Mouse (Mus musculus): ENCODE results near the gene Mc1r. TPM values are rescaled to one million over a fixed set of nuclear protein-coding genes. Genes with fewer than 3 reads are reported as not detected.

Gene Mc1r
- 0.28 and 0.56 TPM in 2 replicates for polyA plus RNA-seq (2015; fragmentation: Nextera tagmentation; extraction: Ambion mirVana)

DNA sequence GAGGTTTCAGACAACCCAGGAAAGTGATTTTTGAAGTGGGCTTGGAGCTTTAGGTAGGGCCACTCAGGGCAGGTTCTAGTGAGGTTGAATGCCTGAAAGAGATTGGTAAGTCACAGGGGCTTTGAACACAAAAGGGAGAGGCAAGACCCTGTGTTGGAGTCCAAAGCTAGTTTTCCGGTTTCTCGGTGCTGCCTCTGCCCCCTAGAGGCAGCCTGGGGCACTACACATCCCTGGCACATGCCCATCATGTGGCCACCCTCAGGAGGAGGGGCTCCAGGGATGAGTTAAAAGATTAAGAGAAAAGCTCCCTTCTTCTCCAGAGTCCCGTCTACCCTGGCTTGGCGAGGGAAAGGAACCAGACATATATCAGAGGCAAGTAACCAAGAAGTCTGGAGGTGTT is at the start of gene Mc1r:
TSS of gene Mc1r (plus strand) at position 322 of the 400 bp plus-strand sequence.
- peak; percentile 85 for DNase-seq (ENCODE audit: low spot score)

DNA sequence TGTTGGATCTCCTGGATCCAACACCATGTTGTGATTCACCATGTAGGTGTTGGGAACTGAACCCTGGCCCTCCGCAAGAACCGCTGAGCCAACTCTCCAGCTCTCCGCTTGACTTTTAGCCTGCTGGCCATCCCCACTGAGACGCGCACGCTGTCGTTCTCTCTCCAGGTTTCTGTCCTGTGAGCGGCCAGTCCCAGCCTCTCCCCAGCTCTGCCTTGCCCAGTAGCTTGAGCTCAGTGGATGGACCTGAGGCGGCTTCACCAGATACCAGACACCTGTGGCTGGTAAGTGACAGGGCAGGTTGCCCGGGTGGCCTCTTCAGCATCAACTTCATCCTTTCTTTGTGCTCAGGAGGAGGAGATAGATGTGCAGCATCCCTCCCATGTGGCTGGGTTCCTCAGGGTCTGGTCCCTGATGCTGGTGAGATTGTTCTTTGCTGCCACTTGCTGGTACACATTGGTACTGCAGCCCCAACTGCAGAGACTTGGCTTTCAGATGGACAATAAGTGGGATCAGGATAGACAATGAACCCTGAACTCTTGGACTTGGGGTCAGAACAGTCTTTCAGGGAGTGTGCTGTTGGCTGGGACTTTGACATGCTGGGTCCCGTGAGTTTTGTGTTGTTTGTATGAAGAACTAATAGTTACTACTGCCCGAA is 45.7 kb upstream of the Mc1r start:
- peak; percentile 78 for DNase-seq (ENCODE audit: low spot score)

DNA sequence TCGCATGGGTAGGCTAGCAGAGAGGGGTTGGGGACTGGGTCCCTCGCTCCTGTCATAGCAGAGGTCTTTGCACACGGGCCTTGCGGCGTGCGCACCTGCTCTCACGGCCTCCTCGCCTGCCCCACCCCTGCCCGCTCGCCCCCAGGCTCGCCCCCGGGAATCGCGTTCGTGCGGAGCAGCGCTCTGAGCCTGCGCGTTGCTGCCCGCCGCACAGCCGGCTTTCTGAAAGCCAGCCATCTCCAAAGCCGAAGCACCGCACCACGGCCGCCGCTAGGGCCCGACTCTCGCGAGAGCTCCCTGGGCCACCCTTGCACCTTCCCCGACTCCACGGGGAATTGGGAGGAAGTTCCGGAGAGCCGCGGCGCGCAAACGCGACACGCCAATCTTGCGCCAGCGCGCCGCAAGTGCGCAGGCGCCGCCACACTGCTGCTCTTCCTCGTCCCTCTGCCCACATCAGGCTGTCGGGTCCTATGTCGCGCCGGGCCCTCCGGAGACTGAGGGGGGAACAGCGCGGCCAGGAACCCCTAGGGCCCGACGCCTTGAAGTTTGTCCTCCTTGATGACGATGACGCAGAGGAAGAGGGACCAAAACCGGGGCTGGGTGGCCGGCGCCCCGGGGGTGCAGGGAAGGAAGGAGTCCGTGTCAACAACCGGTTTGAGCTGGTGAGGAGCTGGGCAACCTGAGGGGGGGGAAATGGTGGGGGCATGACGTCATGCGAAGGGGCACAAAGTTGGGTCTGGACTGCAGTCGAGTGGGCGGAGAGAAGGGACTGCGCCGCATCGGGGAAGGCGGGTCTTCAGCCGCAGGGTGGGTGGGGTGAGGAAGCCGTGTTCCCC is 33.3 kb upstream of the Mc1r start, which contains the start of gene Tcf25:
TSS of gene Tcf25 (plus strand) at position 351 of the 836 bp plus-strand sequence.
- peak; percentile 96 for DNase-seq (ENCODE audit: low spot score)

DNA sequence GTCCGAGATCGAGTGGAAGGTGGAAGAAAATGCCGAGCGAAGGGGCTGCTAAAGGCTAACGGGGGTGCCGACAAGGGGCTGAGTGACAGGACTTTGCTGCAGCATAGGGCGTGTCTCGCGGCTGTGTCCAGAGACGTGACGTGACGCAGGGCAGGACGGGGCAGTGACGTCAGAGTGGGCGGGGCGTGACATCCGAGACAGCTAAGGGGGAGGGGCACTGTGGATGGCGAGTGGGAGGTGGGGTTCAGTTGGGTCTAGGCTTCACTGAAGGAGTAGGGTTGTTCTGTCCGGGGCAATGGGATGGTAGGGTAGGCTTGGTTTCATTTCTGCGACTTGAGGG is 32.7 kb upstream of the Mc1r start:
- DNase-seq (ENCODE audit: low spot score), result peak; percentile 88

DNA sequence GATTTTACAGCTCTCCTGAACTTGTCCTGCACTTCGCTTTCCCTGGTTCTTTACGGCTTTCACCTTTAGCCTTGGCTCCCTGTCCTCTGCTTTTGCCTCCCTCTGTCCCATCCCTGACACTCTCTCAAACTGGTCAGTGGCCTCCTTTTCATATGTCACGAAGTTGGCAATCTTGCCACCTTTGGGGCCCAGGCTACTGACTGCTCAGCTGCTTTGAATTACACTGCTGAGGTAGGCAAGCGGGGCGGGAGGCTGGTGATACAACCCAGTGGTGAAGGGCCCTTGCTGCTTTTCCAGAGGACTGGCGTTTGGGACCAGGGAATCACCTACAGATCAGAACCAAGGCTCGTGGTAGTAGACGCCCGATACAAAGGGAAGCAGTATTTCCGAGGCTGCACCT is 31.2 kb upstream of the Mc1r start:
- no peak for DNase-seq (ENCODE audit: low spot score)

DNA sequence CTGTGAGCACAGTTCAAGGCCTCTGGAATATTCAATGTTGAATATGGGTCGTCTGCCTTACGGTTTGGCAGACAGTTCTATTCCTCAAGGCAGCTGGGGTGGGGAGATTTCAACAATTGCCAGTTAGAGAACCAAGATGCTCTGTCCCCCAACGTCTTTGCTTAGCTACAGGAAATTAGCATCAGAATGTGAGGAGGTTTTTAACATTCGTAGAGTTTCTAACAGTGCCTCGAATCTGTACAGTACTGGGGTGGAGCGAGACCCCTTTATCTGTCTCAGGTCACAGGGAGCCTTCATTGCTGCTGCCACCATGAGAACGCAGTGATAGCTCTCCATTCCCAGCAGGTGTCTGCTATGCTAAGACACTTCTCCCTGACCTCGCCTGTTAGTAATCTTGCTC is 30.8 kb upstream of the Mc1r start:
- no peak for DNase-seq (ENCODE audit: low spot score)

DNA sequence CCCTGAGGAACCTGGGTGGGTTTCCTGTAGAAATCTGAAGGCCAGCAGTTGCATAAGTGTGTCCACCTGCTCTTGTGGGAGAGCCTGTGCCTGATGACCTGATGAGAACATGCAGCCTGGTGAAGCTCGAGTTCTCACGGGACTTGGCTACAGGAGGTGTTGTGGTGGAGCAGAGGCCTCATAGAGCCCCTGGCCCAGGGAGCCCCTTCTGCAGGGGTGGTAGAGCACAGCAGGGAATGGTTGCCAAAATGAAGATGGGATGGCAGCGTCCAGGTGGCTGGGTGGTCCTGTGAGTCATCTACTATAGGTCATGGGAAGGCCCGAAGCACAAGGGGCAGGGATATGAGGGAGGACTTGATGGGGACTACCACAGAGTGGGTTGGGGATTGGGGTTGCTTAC is 25.2 kb upstream of the Mc1r start:
- no peak for DNase-seq (ENCODE audit: low spot score)

DNA sequence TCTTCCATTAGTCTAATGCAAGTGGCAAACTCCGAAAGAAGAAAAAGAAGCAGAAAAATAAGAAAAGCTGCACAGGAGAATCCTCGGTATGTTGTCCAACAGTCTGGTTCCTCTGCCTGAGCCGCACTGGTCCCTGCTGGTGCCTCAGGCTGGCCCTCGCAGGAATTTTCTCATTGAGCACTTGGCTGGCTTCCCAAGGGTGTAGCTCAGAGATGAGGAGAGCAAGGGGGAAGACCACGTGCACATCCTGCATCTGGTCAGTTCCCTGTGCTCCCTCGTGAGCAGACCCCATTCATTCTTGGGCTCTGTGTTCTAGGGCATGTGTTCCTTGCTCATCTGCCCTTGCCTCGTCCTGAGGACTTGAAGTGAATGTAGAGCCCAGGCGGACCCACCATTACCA is 24.4 kb upstream of the Mc1r start:
- DNase-seq (ENCODE audit: low spot score), result no peak

DNA sequence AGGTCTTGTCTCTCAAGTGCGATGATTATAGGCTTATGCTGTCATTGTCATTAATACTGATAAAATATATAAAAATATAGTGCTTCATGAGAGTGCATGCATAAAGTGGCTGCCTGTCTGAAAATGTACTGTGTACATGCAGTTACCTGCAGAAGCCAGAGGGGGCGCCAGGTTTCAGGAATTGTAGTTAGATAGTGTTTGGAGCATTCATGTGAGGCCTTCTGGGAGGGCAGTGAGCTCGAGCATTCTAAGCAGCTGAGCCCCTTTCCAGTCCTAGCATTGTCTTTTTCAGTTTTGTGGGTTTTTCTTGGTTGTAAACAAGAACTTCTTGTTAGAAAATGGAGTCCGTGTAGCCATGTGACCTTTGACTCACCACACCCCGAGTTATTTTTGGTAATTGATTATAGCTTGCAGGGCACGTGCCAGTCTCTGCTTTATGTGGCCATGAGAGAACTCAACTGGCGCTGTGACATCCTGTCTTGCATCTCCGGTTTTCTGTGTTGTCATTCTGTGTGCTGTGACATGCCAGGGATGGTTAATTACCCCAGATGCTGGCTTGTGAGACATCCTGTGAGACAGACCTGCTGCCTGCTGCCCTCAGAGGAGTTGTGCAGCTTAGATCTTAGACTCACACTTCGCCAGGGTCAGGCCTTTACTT is 21.9 kb upstream of the Mc1r start:
- DNase-seq (ENCODE audit: low spot score), result peak; percentile 52

DNA sequence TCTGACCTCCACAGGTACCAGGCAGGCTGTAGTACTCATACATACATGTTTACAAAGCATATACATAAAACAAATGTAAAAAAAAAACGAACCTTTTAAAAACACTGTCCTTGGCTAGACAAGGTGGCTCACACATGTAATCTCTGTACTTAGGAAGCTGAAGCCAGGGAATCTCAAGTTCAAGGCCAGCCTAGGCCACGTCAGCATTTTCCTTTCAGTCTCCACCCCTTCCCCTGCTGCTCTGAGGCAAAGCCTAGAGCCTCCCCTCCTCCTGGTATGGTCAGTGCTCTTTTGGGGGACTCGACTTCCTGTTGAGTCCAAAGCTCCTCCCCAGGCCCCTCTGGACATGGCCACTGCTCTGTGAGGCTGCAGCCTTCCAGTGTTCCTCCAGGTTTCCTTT is 19.9 kb upstream of the Mc1r start:
- DNase-seq (ENCODE audit: low spot score), result no peak

DNA sequence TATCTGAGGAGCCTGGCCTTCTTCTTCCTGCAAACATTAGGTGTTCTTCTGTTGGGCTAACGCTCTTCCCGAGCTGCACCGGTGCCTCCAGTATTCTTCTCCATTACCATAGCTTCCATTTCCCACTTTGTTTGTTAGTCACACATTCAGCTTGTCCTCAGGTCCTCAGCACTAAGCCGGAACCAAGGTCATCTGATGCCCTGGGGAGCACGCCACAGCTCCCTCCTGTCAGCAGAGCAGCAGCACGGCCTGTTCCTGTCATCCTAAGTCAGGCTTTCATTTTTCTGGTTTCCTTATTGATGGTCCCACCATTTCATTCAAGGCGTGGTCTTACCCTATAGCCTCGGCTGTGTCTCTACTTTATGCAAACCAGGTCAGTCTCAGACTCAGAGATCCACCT is 19.1 kb upstream of the Mc1r start:
- no peak for DNase-seq (ENCODE audit: low spot score)

DNA sequence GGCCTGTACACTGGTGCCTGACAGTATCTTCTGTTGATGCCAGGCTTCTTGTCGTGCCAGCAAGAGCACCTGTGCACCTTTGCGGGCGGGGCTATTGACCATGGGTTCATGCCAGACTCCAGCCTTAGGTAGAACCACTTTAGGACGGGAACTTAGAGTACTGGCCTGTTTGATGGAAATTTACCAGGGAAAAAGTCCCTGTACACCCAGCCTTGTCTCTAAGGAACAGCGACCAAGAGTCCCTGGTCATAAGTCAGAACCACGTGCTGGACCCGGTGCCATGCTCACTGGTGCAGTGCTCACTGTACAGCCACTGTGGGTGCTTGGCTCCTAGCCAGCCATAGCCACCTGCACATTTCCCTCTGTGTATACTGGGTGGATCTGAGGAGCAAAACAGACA is 17.9 kb upstream of the Mc1r start:
- no peak for DNase-seq (ENCODE audit: low spot score)

DNA sequence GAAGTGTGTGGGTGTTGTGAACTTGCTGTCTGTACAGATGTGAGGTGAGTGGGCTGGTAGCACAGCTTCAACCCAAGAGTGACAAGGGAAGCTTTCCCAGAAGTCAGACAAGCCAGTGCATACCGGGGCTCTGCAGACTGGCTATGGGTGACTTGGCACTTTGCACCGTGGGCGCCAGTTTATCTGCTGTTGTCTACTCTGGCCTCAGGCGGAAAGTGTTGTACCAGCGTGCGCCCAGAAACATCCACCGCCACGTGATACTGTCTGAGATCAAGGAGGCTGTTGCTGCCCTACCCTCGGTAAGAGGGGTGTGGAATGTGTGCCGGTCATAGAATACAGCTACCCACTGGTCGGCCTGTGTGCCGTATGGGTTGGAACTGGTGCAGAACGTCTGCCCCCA is 8.6 kb upstream of the Mc1r start:
- no peak for DNase-seq (ENCODE audit: low spot score)

DNA sequence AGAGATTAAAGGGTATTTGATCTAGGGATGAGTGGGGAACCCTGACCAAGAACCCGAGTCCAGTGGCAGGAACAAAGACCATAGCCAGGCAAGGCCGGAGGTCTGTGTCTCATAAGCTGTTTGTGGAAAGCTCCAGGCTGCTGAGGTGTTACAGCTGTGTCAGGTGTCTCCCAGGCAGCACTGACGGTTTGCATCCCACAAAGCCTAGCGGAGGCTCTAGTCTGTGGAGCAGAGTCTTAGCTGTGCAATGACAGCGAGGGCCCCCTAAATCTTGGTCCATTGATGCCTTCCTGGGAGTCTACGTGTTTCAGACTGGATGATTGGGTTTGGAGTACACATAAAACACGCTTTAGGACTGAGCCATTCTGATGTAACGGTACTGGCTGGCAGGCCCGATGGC is 5.0 kb upstream of the Mc1r start:
- DNase-seq (ENCODE audit: low spot score), result peak; percentile 60

DNA sequence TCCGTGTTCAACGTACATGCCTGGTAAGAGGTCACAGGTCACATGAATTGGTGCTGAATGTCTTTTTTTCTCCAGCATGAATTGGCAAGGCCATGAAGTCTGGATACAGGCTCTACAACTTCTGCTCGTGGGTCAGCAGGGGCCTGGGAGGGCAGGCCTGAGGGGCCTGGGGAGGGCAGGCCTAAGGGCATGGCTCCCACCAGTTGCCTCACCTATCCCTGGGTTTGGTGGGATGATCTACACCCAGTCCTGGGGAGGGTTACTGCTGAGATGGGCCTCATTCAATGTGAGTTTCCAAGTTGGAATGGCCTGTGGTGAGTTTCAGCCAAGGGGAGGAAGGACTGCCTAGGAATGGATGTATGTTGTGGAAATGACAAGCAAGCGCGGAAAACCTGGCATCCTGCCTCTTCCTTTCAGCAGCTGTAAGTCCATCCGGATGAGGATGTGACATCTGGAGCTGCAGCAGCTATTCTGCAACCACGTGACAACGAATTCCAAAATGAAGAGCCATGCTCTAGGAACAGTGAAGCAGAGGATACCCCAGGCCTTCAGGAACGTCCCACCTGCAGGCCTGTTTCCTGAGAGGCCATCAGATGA is 4.1 kb upstream of the Mc1r start:
- no peak for DNase-seq (ENCODE audit: low spot score)

DNA sequence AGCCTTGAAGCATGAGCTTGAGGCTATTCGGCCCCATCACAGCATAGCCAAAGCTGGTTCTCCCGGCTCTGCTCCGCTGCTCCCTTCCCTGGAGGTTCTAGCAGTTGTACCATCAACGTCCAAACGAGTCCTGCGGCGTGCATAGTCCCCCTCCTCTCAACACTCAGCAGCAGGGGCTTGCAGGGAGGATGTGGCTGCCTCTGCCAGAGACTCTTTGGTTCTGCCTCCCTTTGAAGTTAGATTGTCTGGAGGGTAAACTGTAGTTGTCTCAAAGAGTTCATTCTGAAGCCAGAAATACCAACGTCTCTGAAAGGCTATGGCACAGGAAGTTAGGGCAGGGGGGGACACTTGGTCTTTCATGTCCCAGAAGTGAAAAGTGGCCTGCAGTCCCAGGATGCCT is 2.4 kb upstream of the Mc1r start:
- peak; percentile 87 for DNase-seq (ENCODE audit: low spot score)

DNA sequence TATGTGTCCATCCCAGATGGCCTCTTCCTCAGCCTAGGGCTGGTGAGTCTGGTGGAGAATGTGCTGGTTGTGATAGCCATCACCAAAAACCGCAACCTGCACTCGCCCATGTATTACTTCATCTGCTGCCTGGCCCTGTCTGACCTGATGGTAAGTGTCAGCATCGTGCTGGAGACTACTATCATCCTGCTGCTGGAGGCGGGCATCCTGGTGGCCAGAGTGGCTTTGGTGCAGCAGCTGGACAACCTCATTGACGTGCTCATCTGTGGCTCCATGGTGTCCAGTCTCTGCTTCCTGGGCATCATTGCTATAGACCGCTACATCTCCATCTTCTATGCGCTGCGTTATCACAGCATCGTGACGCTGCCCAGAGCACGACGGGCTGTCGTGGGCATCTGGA is 705 bp downstream of the Mc1r start:
- DNase-seq (ENCODE audit: low spot score), result no peak

DNA sequence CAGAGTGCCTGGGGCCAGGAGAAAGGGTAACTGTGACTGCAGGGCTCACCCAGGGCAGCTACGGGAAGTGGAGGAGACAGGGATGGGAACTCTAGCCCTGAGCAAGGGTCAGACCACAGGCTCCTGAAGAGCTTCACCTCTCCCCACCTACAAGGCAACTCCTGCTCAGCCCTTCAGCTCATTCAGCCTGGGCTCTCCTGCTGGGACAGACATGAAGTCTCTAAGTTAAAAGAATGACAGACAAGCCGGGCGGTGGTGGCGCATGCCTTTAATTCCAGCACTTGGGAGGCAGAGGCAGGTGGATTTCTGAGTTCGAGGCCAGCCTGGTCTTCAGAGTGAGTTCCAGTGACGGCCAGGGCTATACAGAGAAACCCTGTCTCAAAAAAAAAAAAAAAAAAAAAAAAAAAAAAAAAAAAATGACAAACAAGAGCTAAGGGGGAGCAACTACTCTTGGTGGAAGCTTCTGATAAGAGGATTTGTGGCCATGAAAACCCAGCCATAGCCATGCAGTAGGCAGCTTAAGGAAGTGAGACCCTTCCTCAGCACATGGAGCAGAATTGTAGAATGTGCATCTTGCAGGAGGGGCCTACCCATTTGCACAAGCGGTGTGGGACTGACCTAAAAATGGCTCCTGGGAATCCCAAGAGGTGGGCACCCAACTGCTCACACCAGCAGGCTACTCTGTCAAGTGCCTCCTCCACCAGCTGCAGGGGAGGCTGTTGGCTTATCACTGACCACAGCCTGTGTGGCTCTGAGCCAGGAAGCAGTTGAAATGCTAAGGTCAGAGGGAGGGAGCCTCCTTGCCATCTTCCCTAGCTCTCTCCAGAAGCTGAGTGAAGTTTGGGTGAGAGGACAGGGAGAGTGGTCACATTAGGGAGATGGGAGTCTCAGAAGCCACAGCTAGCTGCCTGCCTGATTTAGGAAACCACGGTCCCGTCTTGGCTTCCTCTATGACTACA is 2.0 kb downstream of the Mc1r start:
- DNase-seq (ENCODE audit: low spot score), result peak; percentile 16

DNA sequence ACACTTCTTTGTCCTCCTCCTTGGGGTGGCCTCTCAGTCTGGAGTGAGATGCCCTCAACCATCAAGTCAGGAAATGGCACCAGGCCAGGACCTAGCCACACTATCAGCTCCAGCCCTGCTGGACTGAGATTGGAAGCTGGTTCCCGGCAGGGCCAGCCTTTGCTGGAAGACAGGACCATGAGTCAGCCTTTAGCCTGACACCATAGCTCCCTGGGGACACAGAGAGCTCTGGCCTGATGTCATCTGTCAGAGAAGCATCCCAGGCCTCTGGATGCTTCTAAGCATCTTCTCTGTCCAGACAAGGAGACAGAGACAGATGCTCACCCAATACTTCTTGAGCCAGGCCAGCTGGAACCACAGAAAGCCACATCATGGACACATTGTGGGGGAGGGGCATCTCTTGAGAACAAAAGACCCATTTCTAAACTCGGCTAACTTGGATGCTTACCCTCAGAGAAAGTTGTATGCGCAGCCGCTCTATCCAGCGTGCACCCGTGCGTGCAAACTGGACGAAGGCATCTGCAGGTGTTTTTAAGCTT is 3.2 kb downstream of the Mc1r start:
- DNase-seq (ENCODE audit: low spot score), result no peak

DNA sequence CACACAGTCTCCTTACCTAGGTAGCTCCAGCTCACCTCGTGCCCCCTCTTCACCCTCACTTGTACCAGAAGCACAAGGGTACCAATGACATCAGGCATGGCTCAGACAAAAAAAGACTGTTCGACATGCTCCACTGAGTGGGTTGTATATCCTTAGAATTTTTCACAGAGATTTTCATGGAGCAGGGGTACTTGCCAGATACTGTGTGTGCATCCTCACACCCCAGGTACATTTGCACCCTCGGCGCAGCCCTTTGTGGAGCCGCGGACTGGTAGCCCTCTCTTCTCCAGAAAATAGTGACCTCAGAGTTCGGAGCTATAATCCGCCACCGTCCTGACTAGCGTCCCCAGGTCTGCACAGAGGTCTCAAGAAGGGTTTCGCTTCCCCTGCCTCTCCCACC is 3.9 kb downstream of the Mc1r start:
- no peak for DNase-seq (ENCODE audit: low spot score)

DNA sequence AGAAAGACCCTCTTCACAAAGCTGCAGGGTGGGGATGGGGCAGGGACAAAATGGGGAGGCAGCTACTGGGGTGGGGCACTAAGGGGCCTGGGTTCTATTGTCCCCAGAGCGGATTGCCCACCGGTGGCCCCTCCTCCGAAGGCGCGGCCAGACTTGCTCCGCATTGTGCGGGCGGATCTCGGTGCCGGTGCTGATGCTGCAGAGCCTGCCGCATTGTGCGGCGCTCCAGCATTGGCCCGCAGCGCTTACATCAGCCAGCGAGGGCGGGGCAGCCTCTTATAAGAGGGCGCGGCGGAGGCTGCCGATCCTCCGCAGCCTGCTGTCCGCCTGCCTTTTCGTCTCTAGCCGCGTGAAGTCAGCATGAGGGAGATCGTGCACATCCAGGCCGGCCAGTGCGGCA is 4.3 kb downstream of the Mc1r start, which contains the start of gene Tubb3:
TSS of gene Tubb3 (plus strand) at position 179 of the 400 bp plus-strand sequence.
- DNase-seq (ENCODE audit: low spot score), result peak; percentile 65
